Mouse (Mus musculus) gastrocnemius, adult 2 months (tissue): ENCODE data around the gene Apoa5. TPM values are rescaled to one million over a fixed set of nuclear protein-coding genes. Genes with fewer than 3 reads are reported as not detected.

Experiments
- DNase-seq: peaks from one replicate; pipeline ENCODE4 v3.0.0; 2022
- H3K27ac ChIP-seq: fragments of 200-600 bp; 2 replicates; pipeline ENCODE4 v1.8.1; 2022; ENCODE audit warnings: mild to moderate bottlenecking
- H3K4me3 ChIP-seq: fragments of 200-600 bp; 2 replicates; pipeline ENCODE4 v1.8.1; 2022; ENCODE audit warnings: mild to moderate bottlenecking, moderate library complexity
- CTCF ChIP-seq: fragments of 200-600 bp; IDR thresholded peaks from 2 replicates; pipeline ENCODE4 v1.8.1; 2022; ENCODE audit warnings: antibody characterized with exemption, mild to moderate bottlenecking, moderate library complexity
- intact Hi-C: fragments of 180-260 bp; cut with DNase I; formaldehyde crosslinking; loops from one replicate; pipeline ENCODE4 v1.15.1; 2025
- long read RNA-seq, 2 experiments: library from polyadenylated mRNA; stranded (forward); transcript quantifications; one replicate each; pipeline ENCODE4 v2.0.0; 2021
- total RNA-seq, 2 experiments: library from RNA; stranded (reverse); gene quantifications; 2 replicates each; pipeline ENCODE4 v1.2.3; 2021

The Apoa5 gene
- not detected for total RNA-seq
- long read RNA-seq, experiment 1: 0 reads
- long read RNA-seq, experiment 2: 0 reads

DNA sequence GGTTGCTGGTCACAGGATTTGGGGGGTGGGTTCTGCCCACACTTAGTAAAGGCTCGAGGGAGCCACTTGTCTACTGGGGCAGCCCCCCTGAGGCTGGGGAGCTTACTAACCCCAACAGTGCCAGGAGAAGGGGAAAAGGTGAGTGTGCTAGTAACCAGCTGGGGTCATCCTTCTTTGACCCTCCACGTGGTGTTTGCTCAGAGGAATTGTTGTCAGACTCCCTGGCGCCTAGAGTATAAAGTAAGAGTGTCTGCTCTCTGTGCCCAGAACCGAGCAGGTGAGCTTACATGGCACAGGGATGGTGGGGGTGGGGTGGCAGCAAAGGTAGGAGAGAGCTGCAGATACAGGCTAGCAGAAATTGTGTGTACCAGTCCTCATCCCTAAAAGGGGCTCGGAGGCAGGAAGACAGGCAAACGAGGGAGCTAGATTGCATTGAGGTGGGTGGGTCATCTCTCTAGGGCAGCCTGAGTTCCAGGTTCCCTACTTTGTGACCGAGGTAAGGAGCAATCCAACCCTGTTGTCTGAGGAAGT is at the start of gene Apoa5:
TSS of gene Apoa5 (plus strand) at position 291 of the 531 bp plus-strand sequence.
- Histone ChIP-seq H3K27ac (no peak within 1 kb of the TSS), H3K4me3 (no peak within 1 kb of the TSS)
- intact Hi-C loops: no loop called here
- TF ChIP-seq CTCF: no peak
- no peak for DNase-seq

DNA sequence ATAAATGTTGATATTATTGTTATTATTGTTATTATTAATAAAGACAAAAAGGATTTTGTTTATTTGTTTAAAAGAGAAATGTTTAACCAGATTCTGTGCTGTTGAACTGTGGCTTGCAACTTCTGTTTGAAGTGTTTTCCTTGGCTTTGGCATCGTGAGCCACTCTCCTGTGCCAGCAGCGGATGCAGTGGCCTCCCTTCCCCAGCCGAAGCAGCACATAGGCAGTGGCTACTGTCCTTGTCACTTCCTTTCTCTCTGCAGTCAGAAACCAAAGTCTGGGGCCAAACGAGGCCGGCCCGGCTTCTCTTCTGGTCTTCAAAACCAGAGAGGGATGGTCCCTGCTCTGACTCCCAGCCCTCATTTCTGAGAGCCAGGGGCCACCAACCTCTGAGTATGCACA is 45.3 kb upstream of the Apoa5 start:
- no peak overlapping the region for H3K27ac ChIP-seq
- no peak for DNase-seq
- intact Hi-C loops: no loop called here
- H3K4me3 ChIP-seq: no peak overlapping the region
- TF ChIP-seq CTCF: no peak

DNA sequence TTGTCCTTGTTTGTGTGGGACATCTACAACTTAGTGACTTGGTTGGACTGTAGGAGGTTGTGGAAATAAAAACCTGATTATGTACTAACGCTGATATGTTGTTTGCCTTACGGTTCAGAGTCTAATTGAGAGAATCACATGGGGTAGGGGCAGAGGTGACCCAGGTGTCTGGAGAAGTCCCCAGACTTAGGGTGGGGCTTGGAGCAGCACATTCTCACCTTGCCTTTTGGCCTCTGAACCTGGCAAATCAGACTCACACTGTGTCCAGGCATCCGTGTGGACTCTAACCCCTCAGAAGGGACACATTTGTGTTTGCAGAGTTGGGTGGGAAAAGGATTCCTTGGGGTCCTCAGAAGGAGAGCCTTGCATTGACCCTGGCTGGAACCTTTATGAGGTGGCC is 44.3 kb upstream of the Apoa5 start:
- intact Hi-C loops: no loop called here
- H3K27ac ChIP-seq: no peak overlapping the region

DNA sequence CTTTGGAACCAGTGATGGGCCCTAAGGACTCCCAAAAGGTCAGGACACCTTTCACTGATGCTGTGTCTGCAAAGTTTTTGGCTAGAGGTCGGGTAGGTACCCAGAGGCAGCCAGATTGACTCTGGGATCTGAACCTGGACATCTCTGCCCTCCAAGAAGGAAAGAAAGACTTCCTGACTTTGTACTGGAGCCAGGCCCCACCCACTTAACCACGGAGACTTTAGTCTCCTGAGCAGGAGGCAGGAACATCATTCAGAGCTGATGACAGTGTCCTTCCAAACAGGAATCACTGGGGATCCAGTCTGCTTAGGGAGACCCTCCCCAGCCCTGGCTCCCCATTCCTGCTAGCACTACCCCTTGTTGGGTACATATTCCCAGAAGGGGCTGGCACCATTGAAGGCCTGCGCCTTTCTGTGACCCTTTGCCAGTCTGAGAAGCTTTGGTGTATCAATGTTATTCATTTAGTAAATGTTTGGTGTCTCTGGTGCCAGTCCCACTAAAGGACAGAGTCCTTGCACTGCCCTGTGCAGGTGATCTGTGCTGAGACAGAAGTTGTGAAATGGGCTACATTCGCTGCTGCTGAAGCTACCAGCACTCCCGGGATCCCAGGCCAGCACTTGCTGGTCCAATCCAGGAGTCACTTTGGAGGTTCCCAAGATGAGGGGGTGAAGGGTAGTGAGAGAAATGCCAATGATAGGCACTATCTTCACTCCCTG is 43.3 kb upstream of the Apoa5 start:
- no peak for DNase-seq
- no peak overlapping the region for H3K4me3 ChIP-seq
- no peak overlapping the region for H3K27ac ChIP-seq
- TF ChIP-seq CTCF: no peak
- intact Hi-C loops: no loop called here

More for the DNA sequence above, 44.3 kb upstream of the Apoa5 start:
- DNase-seq: no peak
- TF ChIP-seq CTCF: no peak
- no peak overlapping the region for H3K4me3 ChIP-seq

DNA sequence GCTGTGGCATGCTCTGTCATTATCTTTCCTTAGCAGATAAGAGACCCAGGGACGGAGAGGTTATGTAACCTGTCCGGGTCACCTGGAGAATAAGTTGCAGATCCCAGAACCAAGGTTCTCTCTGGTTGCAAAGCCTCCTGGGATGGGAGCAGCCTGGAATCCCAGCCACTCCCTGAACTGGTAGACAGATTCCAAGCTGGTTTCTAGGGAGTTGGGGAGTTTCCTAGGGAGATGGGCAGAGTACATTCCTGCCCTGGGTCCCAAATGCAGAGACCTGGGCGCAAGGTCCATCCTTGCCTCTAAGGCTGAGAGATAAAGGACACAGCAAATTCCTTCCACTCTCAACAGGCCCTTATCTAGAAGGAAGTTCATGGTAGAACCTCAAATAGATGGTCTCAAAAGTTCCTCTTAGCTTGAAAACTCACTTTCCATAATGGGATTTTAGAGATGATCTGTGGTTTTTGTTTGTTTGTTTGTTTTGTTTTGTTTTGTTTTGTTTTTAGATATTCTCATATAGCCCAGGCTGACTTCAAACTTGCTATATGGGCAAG is 41.3 kb upstream of the Apoa5 start:
- intact Hi-C loops: no loop called here
- Histone ChIP-seq H3K4me3 (no peak overlapping the region), H3K27ac (no peak overlapping the region)
- TF ChIP-seq CTCF: no peak
- no peak for DNase-seq

DNA sequence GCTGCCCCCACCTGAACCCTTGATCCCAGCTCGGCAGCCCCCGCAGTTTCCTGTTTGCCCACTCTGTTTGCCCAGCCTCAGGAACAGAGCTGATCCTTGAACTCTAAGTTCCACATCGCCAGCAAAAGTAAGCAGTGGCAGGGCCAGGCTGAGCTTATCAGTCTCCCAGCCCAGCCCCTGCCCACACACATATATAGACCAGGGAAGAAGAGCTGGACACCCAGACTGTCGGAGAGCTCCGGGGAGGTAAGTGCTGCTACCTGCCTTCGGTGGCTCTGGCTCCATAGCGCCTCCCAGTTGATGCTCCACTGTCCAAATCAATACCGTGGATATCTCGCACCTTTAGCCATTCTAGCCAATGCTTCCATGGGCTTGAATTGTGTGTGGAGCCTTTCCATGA is 39.9 kb upstream of the Apoa5 start, which contains the start of gene Apoa1:
TSS of gene Apoa1 (plus strand) at position 90 of the 400 bp plus-strand sequence.
- Histone ChIP-seq H3K4me3 (no peak within 1 kb of the TSS), H3K27ac (no peak within 1 kb of the TSS)
- no peak for DNase-seq
- intact Hi-C loops: no loop called here
- TF ChIP-seq CTCF: no peak

DNA sequence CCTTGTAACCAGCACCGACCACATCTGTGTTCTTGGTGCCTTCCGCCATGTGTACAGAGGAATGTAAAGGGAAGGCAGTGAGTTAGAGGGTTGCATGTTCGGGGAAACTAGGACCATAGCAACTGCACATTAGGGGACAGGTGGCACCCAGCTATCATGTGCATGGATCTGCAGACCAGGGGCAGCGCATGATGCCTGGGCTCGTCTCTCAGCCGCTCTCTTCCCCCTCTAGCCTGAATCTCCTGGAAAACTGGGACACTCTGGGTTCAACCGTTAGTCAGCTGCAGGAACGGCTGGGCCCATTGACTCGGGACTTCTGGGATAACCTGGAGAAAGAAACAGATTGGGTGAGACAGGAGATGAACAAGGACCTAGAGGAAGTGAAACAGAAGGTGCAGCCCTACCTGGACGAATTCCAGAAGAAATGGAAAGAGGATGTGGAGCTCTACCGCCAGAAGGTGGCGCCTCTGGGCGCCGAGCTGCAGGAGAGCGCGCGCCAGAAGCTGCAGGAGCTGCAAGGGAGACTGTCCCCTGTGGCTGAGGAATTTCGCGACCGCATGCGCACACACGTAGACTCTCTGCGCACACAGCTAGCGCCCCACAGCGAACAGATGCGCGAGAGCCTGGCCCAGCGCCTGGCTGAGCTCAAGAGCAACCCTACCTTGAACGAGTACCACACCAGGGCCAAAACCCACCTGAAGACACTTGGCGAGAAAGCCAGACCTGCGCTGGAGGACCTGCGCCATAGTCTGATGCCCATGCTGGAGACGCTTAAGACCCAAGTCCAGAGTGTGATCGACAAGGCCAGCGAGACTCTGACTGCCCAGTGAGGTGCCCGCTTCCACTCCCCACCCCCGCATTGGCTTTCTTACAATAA is 38.6 kb upstream of the Apoa5 start:
- DNase-seq: peak; percentile 86
- intact Hi-C loops: loop anchor here (2.0 kb wide), 1 partner anchor 17 kb away; no protein-coding TSS in a partner anchor
- Histone ChIP-seq H3K4me3 (peak overlapping the region; percentile 71), H3K27ac (no peak overlapping the region)
- peak; percentile 83 for TF ChIP-seq CTCF

DNA sequence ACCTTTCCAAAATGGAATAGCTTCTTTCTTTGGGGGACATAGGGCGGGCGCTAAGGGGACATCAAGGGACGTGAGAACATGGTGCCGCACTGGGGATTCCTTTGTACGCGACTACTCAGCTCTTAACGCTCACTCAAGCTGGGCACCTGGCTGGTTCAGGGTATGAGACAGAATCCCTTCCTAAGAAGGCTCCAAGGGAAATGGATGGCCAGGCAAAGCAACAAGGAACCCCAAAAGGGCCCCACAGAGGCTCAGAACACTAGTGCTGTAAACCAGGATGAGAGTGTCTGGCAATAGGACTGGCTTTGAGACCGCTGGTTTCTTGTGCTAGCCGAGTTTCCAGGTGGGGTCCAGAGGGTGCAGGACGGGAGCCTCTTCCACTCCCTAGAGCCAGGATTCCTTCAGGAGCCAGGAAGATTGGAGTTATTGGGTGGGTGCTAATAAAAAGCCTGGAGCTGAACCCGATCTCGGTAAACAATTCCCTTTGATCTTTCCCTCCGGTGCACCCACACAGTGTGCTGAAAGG is 37.9 kb upstream of the Apoa5 start:
- no peak for DNase-seq
- TF ChIP-seq CTCF: no peak
- H3K27ac ChIP-seq: no peak overlapping the region
- peak overlapping the region; percentile 71 for H3K4me3 ChIP-seq
- intact Hi-C loops: loop anchor here (2.0 kb wide), 1 partner anchor 16 kb away; no protein-coding TSS in a partner anchor

DNA sequence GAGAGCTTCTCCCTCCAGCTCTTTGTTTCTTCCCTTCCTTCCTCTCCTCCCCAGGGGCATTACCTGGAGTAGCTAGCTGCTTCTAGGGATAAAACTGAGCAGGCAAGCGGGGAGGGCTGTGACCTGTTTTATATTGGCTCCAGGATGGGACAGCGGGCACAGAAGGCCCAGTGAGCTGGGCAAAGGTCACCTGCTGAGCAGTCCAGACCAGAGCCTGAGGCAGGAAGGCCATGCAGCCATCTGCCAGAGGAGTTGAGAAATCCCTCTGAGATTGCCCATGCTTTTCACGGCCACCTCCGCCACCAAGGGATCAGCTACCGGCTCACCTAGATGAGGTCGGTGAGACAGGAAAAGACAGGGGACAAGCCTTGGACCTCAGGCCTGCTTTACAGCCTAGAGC is 33.2 kb upstream of the Apoa5 start:
- TF ChIP-seq CTCF: no peak
- no peak overlapping the region for H3K4me3 ChIP-seq
- DNase-seq: no peak
- no peak overlapping the region for H3K27ac ChIP-seq
- intact Hi-C loops: no loop called here

DNA sequence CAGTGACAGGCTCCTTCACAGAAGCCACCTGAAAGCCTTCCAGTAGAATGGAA is 33.0 kb upstream of the Apoa5 start, which contains the start of gene Apoc3:
TSS of gene Apoc3 (minus strand) at position 41 of the 53 bp plus-strand sequence.
- Histone ChIP-seq H3K4me3 (no peak within 1 kb of the TSS), H3K27ac (no peak within 1 kb of the TSS)
- DNase-seq: no peak
- no peak for TF ChIP-seq CTCF
- intact Hi-C loops: no loop called here

DNA sequence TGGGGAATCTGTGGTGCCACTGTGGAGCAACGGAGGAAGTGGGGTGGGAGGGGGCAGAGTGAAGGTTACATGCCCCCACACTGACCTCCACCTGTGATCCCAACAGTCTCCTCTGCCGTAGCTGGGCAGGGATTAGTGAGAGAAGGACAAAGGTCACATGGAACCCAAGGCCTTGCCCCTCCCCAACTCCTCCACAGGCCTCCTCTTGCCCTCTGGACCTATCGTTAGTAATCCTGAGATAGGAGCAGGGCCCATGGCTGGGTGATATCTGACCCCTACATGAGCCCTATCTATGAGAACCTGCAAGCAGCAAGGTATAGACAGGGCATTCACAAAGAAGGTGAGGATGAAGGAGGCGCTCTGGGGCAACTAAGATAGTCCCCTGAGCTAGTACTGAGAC is 32.8 kb upstream of the Apoa5 start:
- no peak for DNase-seq
- TF ChIP-seq CTCF: no peak

DNA sequence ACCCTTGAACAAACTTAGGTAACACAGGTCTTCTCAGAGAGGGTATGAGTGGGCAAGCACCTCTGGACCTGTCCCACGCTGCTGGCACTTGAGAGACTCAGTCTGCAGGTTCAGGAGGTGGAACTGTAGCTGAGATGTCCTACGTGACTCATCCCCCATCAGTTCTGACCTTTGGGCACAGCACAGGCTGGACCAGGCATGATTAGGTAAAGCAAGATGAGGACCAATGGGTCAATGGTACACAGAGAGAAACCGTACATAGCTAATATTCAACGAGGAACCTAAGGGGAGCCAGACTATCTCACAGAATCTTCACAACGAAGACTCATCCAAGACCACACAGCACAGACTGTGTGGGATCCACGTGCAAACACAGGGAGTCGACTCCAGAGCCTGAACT is 29.6 kb upstream of the Apoa5 start:
- no peak overlapping the region for H3K4me3 ChIP-seq
- no peak for DNase-seq
- intact Hi-C loops: no loop called here
- no peak for TF ChIP-seq CTCF
- H3K27ac ChIP-seq: no peak overlapping the region

More for the DNA sequence above, 32.8 kb upstream of the Apoa5 start:
- intact Hi-C loops: no loop called here
- no peak overlapping the region for H3K27ac ChIP-seq
- no peak overlapping the region for H3K4me3 ChIP-seq
